Mouse (Mus musculus) megakaryocyte, adult 5-6 weeks (primary cell): ENCODE data around the gene Nlrp3. TPM values are rescaled to one million over a fixed set of nuclear protein-coding genes. Genes with fewer than 3 reads are reported as not detected.
"Not testable (repeated sequence)": the region's sequence is repeated elsewhere in the genome, so short reads cannot be mapped to it uniquely, and the experiment has no call there.

Experiments
- ATAC-seq: 2 replicates; pipeline ENCODE4 v1.8.0; 2016; ENCODE audit warnings: mild to moderate bottlenecking, inconsistent platforms; ENCODE audit not compliant: poor library complexity, severe bottlenecking
- total RNA-seq, 2 experiments: library from RNA; stranded (forward) in 1 of 2; stranded (reverse) in 1 of 2; fragments of 153-499, 151-499 nt in 1 of 2; fragments of 221-1000, 200-1000 nt in 1 of 2; gene quantifications; 2 replicates each; pipeline versions ENCODE4 v1.2.3 to v1.2.4; 2015 to 2017

Gene Nlrp3
- total RNA-seq, 2 experiments from 2014 or later = 32.5 to 43.0 TPM

- no peak for ATAC-seq
These were observed 10.4 kb upstream of the Nlrp3 start for GRCm38 (mm10) chr11:59530870-59531535.

- ATAC-seq = no peak
These were observed 9.8 kb upstream of the Nlrp3 start for GRCm38 (mm10) chr11:59531562-59531961.

- ATAC-seq = no peak
These were observed 3.9 kb upstream of the Nlrp3 start for GRCm38 (mm10) chr11:59537218-59538130.

GRCm38 (mm10) chr11:59538387-59538786 lies 3.0 kb upstream of the Nlrp3 start:
- ATAC-seq = peak; percentile 40

- ATAC-seq = peak; percentile 9; the same call in 1 of the 2 replicates
These were observed 1.2 kb upstream of the Nlrp3 start for GRCm38 (mm10) chr11:59540123-59540522.

- peak; percentile 75 for ATAC-seq
These were observed 1.1 kb downstream of the Nlrp3 start for GRCm38 (mm10) chr11:59542442-59542841.

GRCm38 (mm10) chr11:59543376-59543775 lies 2.0 kb downstream of the Nlrp3 start:
- peak; percentile 28; the same call in 1 of the 2 replicates for ATAC-seq

- ATAC-seq = no peak
These were observed 2.6 kb downstream of the Nlrp3 start for GRCm38 (mm10) chr11:59544005-59544404.

GRCm38 (mm10) chr11:59554127-59554526 lies 12.8 kb downstream of the Nlrp3 start:
- peak; percentile 38 for ATAC-seq

GRCm38 (mm10) chr11:59554535-59554934 lies 13.2 kb downstream of the Nlrp3 start:
- ATAC-seq = no peak

GRCm38 (mm10) chr11:59560906-59561305 lies 19.5 kb downstream of the Nlrp3 start:
- ATAC-seq = no peak

GRCm38 (mm10) chr11:59562336-59562735 lies 21.0 kb downstream of the Nlrp3 start:
- no peak for ATAC-seq

GRCm38 (mm10) chr11:59562837-59563236 lies 21.5 kb downstream of the Nlrp3 start:
- ATAC-seq = peak; percentile 12; the same call in 1 of the 2 replicates

- peak; percentile 78 for ATAC-seq
These were observed 27.9 kb downstream of the Nlrp3 start for GRCm38 (mm10) chr11:59569306-59569705.

GRCm38 (mm10) chr11:59575726-59576125 lies 34.4 kb downstream of the Nlrp3 start:
- ATAC-seq = no peak

- ATAC-seq = not testable (repeated sequence)
These were observed 34.8 kb downstream of the Nlrp3 start, which contains the start of gene Olfr222 for GRCm38 (mm10) chr11:59576135-59576534. Olfr222 (minus strand) TSS chr11:59576235.

- no peak for ATAC-seq
These were observed 43.2 kb downstream of the Nlrp3 start for GRCm38 (mm10) chr11:59584539-59584938.

GRCm38 (mm10) chr11:59589496-59589895 lies 48.1 kb downstream of the Nlrp3 start:
- no peak for ATAC-seq

GRCm38 (mm10) chr11:59593189-59593588 lies 51.8 kb downstream of the Nlrp3 start, which contains the start of gene Olfr223:
Olfr223 (minus strand) TSS chr11:59593289.
- no peak for ATAC-seq

GRCm38 (mm10) chr11:59596091-59596490 lies 54.7 kb downstream of the Nlrp3 start:
- ATAC-seq = no peak

GRCm38 (mm10) chr11:59596950-59597349 lies 55.6 kb downstream of the Nlrp3 start:
- ATAC-seq = no peak

- no peak for ATAC-seq
These were observed 57.8 kb downstream of the Nlrp3 start for GRCm38 (mm10) chr11:59599211-59599610.
